Mouse (Mus musculus) right cerebral cortex, postnatal 36 days (tissue): Measurements from ENCODE around the gene Arhgap24.

ENCODE experiments used
- DNase-seq, 2 experiments: peaks; one replicate each; pipeline ENCODE4 v3.0.0; 2022; ENCODE audit warnings: low spot score in 2 of 2, mixed read lengths in 1 of 2

The Arhgap24 gene

GRCm38 (mm10) chr5:102577729-102578128, 96.5 kb downstream of the Arhgap24 start:
- no peak for DNase-seq

DNA sequence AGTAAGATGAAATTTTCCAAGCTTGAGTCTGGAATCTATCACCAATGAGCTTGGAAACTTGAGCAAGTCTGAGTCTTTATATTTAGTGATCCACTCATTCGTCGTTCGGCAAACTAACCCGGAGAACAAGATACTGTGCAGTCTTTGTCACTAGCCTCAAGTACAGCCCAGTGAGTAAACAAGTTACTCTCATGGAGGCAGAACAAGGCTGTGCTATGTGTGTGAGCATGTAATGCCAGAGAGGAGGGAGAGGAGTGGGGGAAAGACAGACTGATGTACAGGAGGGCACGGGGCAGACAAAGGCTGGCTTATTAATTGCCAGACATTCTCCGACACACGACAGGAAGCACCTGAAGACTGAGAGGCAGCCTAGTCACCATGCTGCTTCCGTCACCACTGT, 97.2 kb downstream of the Arhgap24 start:
- DNase-seq, result no peak

DNA sequence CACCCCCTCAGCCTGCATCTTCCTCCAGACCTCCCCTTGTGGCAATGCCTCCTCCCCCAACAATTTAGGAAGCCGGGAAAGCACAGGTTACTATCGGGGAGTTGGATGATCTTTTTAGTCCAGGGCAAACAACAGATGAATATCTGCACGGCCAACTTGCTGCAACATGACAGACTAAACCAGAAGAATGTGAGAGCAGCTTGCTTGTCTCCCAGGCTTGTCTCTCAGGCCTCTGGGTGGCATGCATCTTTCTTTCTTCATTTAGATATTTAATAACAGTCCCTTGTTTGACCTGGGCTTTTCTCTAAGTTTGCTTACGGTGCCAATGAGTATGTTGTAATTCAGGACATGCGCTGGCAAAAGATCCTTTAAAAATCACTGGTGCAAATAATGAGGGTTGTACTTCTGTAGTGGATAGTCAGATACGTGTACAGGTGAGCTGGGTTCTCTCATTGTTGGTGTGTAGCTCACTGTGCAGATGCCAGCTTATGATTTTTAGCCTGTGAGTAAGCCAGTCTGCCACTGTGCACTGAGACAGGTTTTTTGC, 101.7 kb downstream of the Arhgap24 start:
- no peak for DNase-seq

DNA sequence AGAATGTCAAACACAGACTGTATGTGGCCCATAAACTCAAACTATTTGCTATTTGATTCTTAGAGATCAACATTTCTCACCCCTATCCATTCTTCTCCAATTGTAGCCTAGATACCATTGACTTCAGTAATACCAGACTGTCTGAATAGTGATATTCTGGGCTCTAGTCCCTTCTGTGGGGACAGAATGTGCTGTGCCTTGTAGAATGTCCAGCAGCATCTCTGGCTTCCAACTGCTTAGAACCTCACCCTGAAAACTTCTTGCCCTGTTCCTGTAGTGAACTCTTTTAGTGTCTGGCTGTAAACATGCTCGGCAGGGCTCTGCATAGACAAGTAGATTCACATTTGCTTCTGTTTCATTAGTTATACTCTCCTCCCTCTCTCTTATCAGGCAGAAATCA, 110.2 kb downstream of the Arhgap24 start:
- no peak for DNase-seq

- DNase-seq, result no peak
Measured at GRCm38 (mm10) chr5:102593058-102593457, 111.9 kb downstream of the Arhgap24 start.

DNA sequence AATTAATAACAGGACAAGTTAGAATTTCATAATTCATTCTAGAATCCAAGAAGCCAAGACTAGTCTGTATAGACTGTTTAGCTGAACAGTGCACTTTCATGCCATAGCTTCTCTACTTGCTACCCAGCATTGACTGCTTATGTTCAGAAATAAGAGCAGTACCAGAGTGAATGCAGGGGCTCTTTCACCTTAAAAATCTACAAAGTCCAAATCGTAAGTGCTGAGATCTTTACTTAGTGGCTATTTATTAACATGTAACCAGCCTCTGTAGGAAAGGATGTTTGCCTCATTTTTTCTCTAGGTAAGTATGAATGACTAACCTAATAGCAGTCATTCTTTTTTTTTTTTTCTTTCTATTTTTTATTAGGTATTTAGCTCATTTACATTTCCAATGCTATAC, 117.9 kb downstream of the Arhgap24 start:
- DNase-seq, result no peak

- DNase-seq, result no peak
Measured at GRCm38 (mm10) chr5:102613571-102613970, 132.4 kb downstream of the Arhgap24 start.

GRCm38 (mm10) chr5:102614081-102614480, 132.9 kb downstream of the Arhgap24 start:
- DNase-seq, result no peak

DNA sequence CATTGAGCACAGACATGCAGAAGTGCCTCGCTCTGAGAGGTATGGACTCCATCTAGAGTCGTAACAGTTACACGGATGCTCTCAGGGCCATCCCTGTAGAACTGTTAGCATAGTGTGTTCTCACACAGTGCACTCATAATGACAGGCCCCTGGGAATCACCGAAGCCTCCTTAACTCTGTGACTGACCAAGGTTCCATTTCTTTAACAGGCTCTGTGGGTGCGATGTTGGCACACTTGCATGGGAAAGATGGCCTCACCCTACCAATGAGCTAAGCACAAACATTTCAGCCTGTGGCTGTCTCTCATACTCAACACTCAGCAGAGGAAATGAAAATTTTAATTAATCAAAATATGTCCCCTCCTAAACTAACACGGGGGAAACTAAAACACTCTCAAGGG, 134.1 kb downstream of the Arhgap24 start:
- no peak for DNase-seq

DNA sequence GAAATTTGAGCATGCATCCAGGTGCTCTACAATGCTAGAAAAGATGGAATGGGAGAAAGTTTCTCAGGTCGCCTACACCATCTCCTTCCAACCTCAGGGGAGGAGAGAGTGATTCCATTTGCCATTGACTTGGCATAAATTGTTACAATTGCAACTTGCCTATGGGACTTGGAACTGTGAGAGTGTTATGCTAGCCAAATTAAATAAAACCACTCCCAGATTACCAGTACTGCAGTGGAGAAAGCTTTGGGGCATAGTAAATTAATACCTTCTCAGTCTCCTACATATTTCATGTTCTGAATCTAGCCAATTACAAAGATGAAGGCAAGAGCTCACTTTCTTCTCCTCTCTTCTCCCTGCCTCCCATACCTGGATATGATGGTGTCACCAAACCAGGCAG, 139.8 kb downstream of the Arhgap24 start:
- DNase-seq, result no peak

- no peak for DNase-seq
Measured at GRCm38 (mm10) chr5:102623807-102624435, 142.7 kb downstream of the Arhgap24 start.

DNA sequence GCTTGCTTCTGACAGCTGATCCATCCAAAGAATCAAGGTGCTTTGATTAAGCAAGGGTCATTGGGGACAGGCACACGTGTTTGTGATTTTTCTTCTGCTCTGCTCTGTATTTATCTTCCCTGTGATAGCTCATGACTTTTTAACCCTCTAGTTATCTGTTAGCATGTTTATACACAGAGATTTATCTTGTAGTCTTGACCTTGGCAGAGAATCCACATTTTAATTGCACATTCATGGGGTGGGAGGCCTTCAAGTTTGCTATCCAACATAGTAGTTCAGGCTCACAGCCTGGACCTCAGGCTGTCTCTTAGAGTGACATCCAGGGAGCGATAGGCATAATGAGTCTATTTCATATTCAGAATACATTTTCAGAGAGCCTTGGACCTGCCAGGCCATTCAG, 145.5 kb downstream of the Arhgap24 start:
- DNase-seq, result no peak

DNA sequence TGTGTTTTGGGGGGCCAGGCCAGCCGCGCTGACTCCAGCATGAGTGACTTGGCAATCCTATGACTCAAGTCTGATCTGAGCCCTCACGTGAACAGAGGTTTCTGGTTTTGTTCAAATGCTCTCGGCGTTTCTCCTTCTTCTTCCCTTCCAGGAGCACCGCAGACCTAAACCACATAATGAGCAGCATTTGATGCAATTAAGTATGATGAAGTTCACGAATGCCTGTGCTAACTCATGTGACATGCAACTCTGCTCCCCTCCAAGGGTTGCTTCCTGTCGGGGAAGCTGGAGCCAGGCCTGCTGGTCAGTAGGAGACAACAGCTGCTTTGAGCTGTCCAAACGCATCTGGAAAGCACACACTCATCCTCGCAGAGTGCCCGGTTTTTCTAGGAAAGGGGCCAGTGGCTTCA, 148.2 kb downstream of the Arhgap24 start:
- no peak for DNase-seq

GRCm38 (mm10) chr5:102635591-102635990, 154.4 kb downstream of the Arhgap24 start:
- DNase-seq, result no peak

GRCm38 (mm10) chr5:102639782-102640559, 158.8 kb downstream of the Arhgap24 start:
- no peak for DNase-seq

GRCm38 (mm10) chr5:102643364-102643763, 162.2 kb downstream of the Arhgap24 start:
- no peak for DNase-seq

GRCm38 (mm10) chr5:102643820-102644219, 162.6 kb downstream of the Arhgap24 start:
- no peak for DNase-seq

- no peak for DNase-seq
Measured at GRCm38 (mm10) chr5:102659061-102659460, 177.9 kb downstream of the Arhgap24 start.

- DNase-seq, result no peak
Measured at GRCm38 (mm10) chr5:102664988-102665726, 184.0 kb downstream of the Arhgap24 start.

- DNase-seq, result no peak
Measured at GRCm38 (mm10) chr5:102666886-102667285, 185.7 kb downstream of the Arhgap24 start.

DNA sequence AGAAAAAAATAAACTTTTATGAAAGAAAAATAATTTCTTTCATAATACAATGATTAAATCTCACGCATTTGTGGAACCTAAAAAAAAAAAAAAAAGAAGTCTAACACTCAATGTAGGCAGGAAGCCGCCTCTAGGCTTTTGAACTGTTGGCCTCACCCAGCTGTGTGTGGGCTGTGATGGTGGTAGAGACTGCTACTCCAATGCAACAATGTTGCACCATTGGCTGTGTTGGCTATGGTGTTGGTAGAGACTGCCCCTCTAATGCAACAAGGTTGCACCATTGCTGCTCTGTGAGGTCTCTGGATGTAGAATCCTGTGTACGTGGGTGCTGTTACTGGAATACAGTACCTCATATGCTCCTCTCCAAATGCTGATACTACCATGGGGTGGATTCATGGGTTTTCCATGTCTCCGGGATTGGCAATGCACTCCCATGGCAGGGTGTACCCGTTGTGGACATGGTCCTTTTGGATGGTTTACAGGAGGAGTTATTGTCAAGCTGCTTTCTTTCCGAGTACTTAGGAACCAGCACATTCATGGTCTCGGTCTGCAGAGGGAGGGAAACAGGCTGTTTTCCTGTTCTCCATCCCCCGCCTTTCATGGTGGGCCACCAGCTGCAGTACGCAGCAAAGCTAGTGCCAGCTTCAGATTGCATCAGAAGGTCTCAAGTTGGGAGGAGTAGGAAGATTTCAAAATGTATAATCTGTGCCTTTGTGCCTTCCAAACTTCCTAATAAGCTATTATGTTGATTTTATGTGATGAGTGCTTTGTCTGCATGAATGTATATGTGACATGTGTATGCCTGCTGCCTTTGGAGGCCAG, 186.8 kb downstream of the Arhgap24 start:
- no peak for DNase-seq

GRCm38 (mm10) chr5:102670206-102670605, 189.0 kb downstream of the Arhgap24 start:
- no peak for DNase-seq
